Mouse (Mus musculus) lung, postnatal 0 days (tissue): ENCODE results near the gene Zswim7. TPM values are rescaled to one million over a fixed set of nuclear protein-coding genes. Genes with fewer than 3 reads are reported as not detected.

Experiments used
- ATAC-seq: fragments of 200-750 bp; cut with Nextera tagmentation; 2 replicates; pipeline ENCODE4 v1.8.0; 2017; ENCODE audit warnings: moderate library complexity
- DNase-seq: peaks from one replicate; pipeline ENCODE4 v3.0.0-alpha.2; 2016; ENCODE audit warnings: low spot score
- H3K27ac ChIP-seq: fragments of 300-500 bp; sonication (generic); 2 replicates; pipeline ENCODE4 v1.5.1; 2014; ENCODE audit warnings: antibody characterized with exemption, mild to moderate bottlenecking, low read length, mixed read lengths
- H3K27me3 ChIP-seq: fragments of 300-500 bp; sonication (generic); replicated peaks from 2 replicates; pipeline ENCODE4 v1.6.1; 2014; ENCODE audit warnings: low read length, mixed read lengths; ENCODE audit not compliant: insufficient read depth
- H3K36me3 ChIP-seq: fragments of 300-500 bp; sonication (generic); 2 replicates; pipeline ENCODE4 v1.6.1; 2014; ENCODE audit warnings: low read length, mixed read lengths; ENCODE audit not compliant: insufficient read depth
- H3K4me1 ChIP-seq: fragments of 300-500 bp; sonication (generic); 2 replicates; pipeline ENCODE4 v1.6.1; 2014; ENCODE audit warnings: antibody characterized with exemption, low read depth, low read length, mixed read lengths; ENCODE audit not compliant: insufficient read depth
- H3K4me2 ChIP-seq: fragments of 300-500 bp; sonication (generic); replicated peaks from 2 replicates; pipeline ENCODE4 v1.6.1; 2014; ENCODE audit warnings: low read depth, mild to moderate bottlenecking, low read length, moderate library complexity, mixed read lengths
- H3K4me3 ChIP-seq: fragments of 300-500 bp; sonication (generic); 2 replicates; pipeline ENCODE4 v1.5.1; 2014; ENCODE audit warnings: low read depth, low read length
- H3K9ac ChIP-seq: fragments of 300-500 bp; sonication (generic); replicated peaks from 2 replicates; pipeline ENCODE4 v1.6.1; 2014; ENCODE audit warnings: low read depth, mild to moderate bottlenecking
- H3K9me3 ChIP-seq: fragments of 300-500 bp; sonication (generic); 2 replicates; pipeline ENCODE4 v1.6.1; 2016; ENCODE audit warnings: low read length, mixed read lengths
- CTCF ChIP-seq: IDR thresholded peaks from 2 replicates; pipeline ENCODE4 v1.5.1; 2016; ENCODE audit warnings: antibody characterized with exemption, mild to moderate bottlenecking
- EP300 ChIP-seq: IDR thresholded peaks from 2 replicates; pipeline ENCODE4 v1.6.1; 2016; ENCODE audit warnings: antibody characterized with exemption, mild to moderate bottlenecking, control low read depth
- WGBS: fragments of 180-500 bp; shearing (Covaris S2); extraction: QIAGEN DNeasy Blood & Tissue Kit; methylation state at CpG from one replicate; pipeline ENCODE4 v1.1.7; 2014; 5-methylcytosine and 5-hydroxymethylcytosine counted together
- polyA plus RNA-seq: library from polyadenylated mRNA; unstranded; fragments of >200 nt; fragmentation: Nextera tagmentation; extraction: Ambion mirVana; gene quantifications from 2 replicates; pipeline ENCODE4 v1.2.1, GENCODE M21; 2015

Gene Zswim7
- 15.5 and 20.9 TPM in 2 replicates for polyA plus RNA-seq

GRCm38 (mm10) chr11:62280675-62281600 lies at the start of gene Zswim7, which contains the start of gene Ttc19:
Zswim7 (minus strand) TSS chr11:62281375.
Ttc19 (plus strand) TSS chr11:62281473.
- Histone ChIP-seq H3K4me1 (peaks cover 4% of the 10 kb centered on the region; the same call in 1 of the 2 replicates), H3K9ac (peak within 1 kb of the TSS; percentile 80), H3K27me3 (no peaks in the 10 kb centered on the region), H3K4me2 (peak within 1 kb of the TSS; percentile 79), H3K36me3 (0 out of 2 replicates have a peak, but pooled peaks cover under 1% of the 10 kb centered on the region), H3K4me3 (peak within 1 kb of the TSS; percentile 90), H3K9me3 (no peaks in the 10 kb centered on the region), H3K27ac (peak within 1 kb of the TSS; percentile 93)
- DNase-seq (peak; percentile 95), ATAC-seq (peak; percentile 97)
- peak; percentile 82 for TF ChIP-seq CTCF
- no peak for TF ChIP-seq EP300
- under 1% methylated on average over 55 of the region's 68 CpGs for WGBS

- peaks cover 56% of the 10 kb centered on the region for H3K36me3 ChIP-seq
- WGBS, result 52% methylated on average over 3 of the region's 3 CpGs
- no peaks in the 10 kb centered on the region for H3K4me1 ChIP-seq
- H3K4me3 ChIP-seq, result no peak overlapping the region
- no peak overlapping the region for H3K4me2 ChIP-seq
- no peak overlapping the region for H3K27ac ChIP-seq
- no peaks in the 10 kb centered on the region for H3K27me3 ChIP-seq
- DNase-seq (no peak), ATAC-seq (no peak)
- no peak overlapping the region for H3K9ac ChIP-seq
- TF ChIP-seq CTCF, result no peak
- no peak for TF ChIP-seq EP300
- no peaks in the 10 kb centered on the region for H3K9me3 ChIP-seq
These were observed 42.5 kb upstream of the Zswim7 start for GRCm38 (mm10) chr11:62323659-62324058.

DNA sequence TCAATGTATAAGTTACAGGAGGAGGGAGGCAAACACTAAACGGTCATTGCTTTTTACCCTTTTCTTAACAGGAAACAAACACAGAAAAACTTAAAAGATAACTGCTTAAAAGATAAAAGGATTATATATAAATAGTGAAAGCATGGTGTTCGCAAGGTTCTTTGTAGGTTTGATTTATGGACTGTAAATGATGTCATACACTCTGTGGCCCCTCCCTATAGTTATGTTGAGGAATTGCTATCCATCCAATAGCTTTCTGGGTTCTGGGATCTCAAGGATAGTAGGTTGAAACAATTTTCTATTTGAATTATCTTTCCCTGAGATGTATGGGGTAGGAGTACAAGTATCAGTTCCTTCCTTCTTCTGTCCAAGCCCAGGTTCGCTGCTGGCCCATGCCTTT lies 38.9 kb upstream of the Zswim7 start:
- Histone ChIP-seq H3K27me3 (no peaks in the 10 kb centered on the region), H3K36me3 (peaks cover 39% of the 10 kb centered on the region), H3K9ac (no peak overlapping the region), H3K4me1 (no peaks in the 10 kb centered on the region), H3K4me3 (no peak overlapping the region), H3K27ac (no peak overlapping the region), H3K9me3 (no peaks in the 10 kb centered on the region), H3K4me2 (no peak overlapping the region)
- no peak for TF ChIP-seq CTCF
- TF ChIP-seq EP300, result no peak
- no peak for DNase-seq
- no peak for ATAC-seq
- 64% methylated on average over 3 of the region's 3 CpGs for WGBS

- Histone ChIP-seq H3K27ac (no peak overlapping the region), H3K4me2 (no peak overlapping the region), H3K27me3 (no peaks in the 10 kb centered on the region), H3K9ac (no peak overlapping the region), H3K4me3 (no peak overlapping the region), H3K4me1 (no peaks in the 10 kb centered on the region), H3K36me3 (peaks cover 27% of the 10 kb centered on the region), H3K9me3 (no peaks in the 10 kb centered on the region)
- no peak for TF ChIP-seq CTCF
- TF ChIP-seq EP300, result no peak
- ATAC-seq (no peak), DNase-seq (no peak)
- 78% methylated on average over 11 of the region's 11 CpGs for WGBS
These were observed 36.6 kb upstream of the Zswim7 start for GRCm38 (mm10) chr11:62317746-62318145.

DNA sequence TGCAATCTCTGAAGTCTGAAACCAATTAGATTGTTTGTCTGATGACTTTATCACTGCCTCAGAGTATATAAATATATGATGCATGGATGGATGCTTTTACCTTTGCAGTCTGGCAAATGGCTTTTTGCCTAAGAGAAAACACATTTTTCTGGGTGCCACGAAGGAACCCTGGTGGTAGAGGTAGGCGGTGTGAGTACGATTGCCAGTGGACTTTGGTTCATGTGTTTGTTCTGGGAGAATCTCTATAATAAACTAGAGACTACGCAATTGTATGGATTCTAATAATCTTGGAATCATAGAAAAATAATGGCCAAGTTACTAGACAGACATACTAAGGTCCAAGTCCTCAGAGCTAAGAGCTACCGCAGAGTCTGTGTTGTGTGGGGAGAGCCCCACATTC lies 33.8 kb upstream of the Zswim7 start:
- no peak overlapping the region for H3K4me2 ChIP-seq
- ATAC-seq, result no peak

DNA sequence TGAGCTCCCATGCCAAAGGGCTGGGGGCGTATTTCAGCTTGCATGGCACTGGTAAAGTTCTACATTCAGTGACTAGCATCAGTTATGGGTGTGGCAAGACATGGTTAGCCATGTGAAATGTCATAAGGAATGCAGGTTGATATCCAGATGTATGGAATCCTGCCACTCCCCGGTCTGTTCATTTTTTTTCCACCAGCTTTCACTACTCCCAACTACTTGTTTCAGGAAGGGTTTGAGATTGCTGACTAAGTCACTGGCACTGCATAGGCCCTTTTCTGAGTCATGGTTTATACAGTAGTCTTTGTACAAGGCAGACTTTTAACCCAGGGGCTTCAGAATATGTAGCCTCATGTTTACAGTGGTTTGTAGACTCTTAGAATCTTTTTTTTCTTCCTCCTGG lies 28.1 kb upstream of the Zswim7 start:
- ATAC-seq (no peak), DNase-seq (peak; percentile 7)
- TF ChIP-seq CTCF (no peak), EP300 (no peak)
- Histone ChIP-seq H3K36me3 (0 out of 2 replicates have a peak, but pooled peaks cover 7% of the 10 kb centered on the region), H3K9me3 (no peaks in the 10 kb centered on the region), H3K9ac (no peak overlapping the region), H3K27ac (no peak overlapping the region), H3K4me3 (no peak overlapping the region), H3K4me1 (no peaks in the 10 kb centered on the region), H3K4me2 (no peak overlapping the region), H3K27me3 (no peaks in the 10 kb centered on the region)
- WGBS, result 93% methylated on average over 2 of the region's 2 CpGs

More for the DNA sequence above, 33.8 kb upstream of the Zswim7 start:
- no peak for TF ChIP-seq EP300
- TF ChIP-seq CTCF, result no peak
- H3K4me3 ChIP-seq, result no peak overlapping the region
- H3K4me1 ChIP-seq, result no peaks in the 10 kb centered on the region
- no peak overlapping the region for H3K27ac ChIP-seq
- H3K9me3 ChIP-seq, result no peaks in the 10 kb centered on the region
- H3K9ac ChIP-seq, result no peak overlapping the region
- H3K27me3 ChIP-seq, result no peaks in the 10 kb centered on the region
- DNase-seq, result no peak
- 94% methylated on average over 5 of the region's 5 CpGs for WGBS
- H3K36me3 ChIP-seq, result peaks cover 25% of the 10 kb centered on the region
